Mouse (Mus musculus) midbrain, postnatal 0 days (tissue): ENCODE results near the gene Serpinb9d. TPM values are rescaled to one million over a fixed set of nuclear protein-coding genes. Genes with fewer than 3 reads are reported as not detected.
A peak's percentile ranks its signal among the peaks of the same experiment; 100 is the strongest.
"Not testable (repeated sequence)": the region's sequence is repeated elsewhere in the genome, so short reads cannot be mapped to it uniquely, and the experiment has no call there.

Experiments used
- ATAC-seq: fragments of 200-750 bp; cut with Nextera tagmentation; 2 replicates; pipeline ENCODE4 v1.8.0; 2017; ENCODE audit warnings: moderate number of reproducible peaks, mild to moderate bottlenecking, moderate TSS enrichment, moderate library complexity; ENCODE audit not compliant: low FRiP score
- DNase-seq: peaks from one replicate; pipeline ENCODE4 v3.0.0-alpha.2; 2015; ENCODE audit warnings: low spot score
- H3K27ac ChIP-seq: fragments of 300-500 bp; sonication (generic); 2 replicates; pipeline ENCODE4 v1.5.1; 2014; ENCODE audit warnings: low read depth, mild to moderate bottlenecking, low read length, mixed read lengths
- H3K27me3 ChIP-seq: fragments of 300-500 bp; sonication (generic); 2 replicates; pipeline ENCODE4 v1.6.1; 2014; ENCODE audit warnings: low read length, control low read depth, mixed read lengths; ENCODE audit not compliant: insufficient read depth
- H3K36me3 ChIP-seq: fragments of 300-500 bp; sonication (generic); 2 replicates; pipeline ENCODE4 v1.6.1; 2014; ENCODE audit warnings: low read length, control low read depth, mixed read lengths; ENCODE audit not compliant: insufficient read depth
- H3K4me1 ChIP-seq: fragments of 300-500 bp; sonication (generic); 2 replicates; pipeline ENCODE4 v1.6.1; 2014; ENCODE audit warnings: mild to moderate bottlenecking, control low read depth, antibody characterized with exemption, low read length, mixed read lengths; ENCODE audit not compliant: insufficient read depth
- H3K4me2 ChIP-seq: fragments of 300-500 bp; sonication (generic); 2 replicates; pipeline ENCODE4 v1.6.1; 2014; ENCODE audit warnings: low read depth, mild to moderate bottlenecking, low read length, mixed read lengths; ENCODE audit not compliant: poor library complexity, severe bottlenecking
- H3K4me3 ChIP-seq: fragments of 300-500 bp; sonication (generic); 2 replicates; pipeline ENCODE4 v1.5.1; 2014; ENCODE audit warnings: low read depth, mild to moderate bottlenecking, low read length, moderate library complexity
- H3K9ac ChIP-seq: fragments of 300-500 bp; sonication (generic); replicated peaks from 2 replicates; pipeline ENCODE4 v1.6.1; 2014; ENCODE audit warnings: mild to moderate bottlenecking, low read length, moderate library complexity, mixed read lengths; ENCODE audit not compliant: poor library complexity, severe bottlenecking
- H3K9me3 ChIP-seq: fragments of 300-500 bp; sonication (generic); 2 replicates; pipeline ENCODE4 v1.6.1; 2016; ENCODE audit warnings: low read length, control low read depth
- CTCF ChIP-seq: IDR thresholded peaks from 2 replicates; pipeline ENCODE4 v1.5.1; 2016; ENCODE audit warnings: antibody characterized with exemption, mild to moderate bottlenecking
- WGBS: fragments of 180-500 bp; shearing (Covaris S2); extraction: QIAGEN DNeasy Blood & Tissue Kit; methylation state at CpG from one replicate; pipeline ENCODE4 v1.1.7; 2014; 5-methylcytosine and 5-hydroxymethylcytosine counted together
- polyA plus RNA-seq: library from polyadenylated mRNA; unstranded; fragments of >200 nt; fragmentation: Nextera tagmentation; extraction: Ambion mirVana; gene quantifications from 2 replicates; pipeline ENCODE4 v1.2.1, GENCODE M21; 2015
- total RNA-seq: library from RNA; depleted of rRNA; stranded (reverse); fragments of >200 nt; gene quantifications from 2 replicates; pipeline ENCODE4 v1.2.3, GENCODE M21; 2014; rRNA removed

Serpinb9d gene
- total RNA-seq (not detected in 2 replicates), polyA plus RNA-seq (not detected in 2 replicates)

DNA sequence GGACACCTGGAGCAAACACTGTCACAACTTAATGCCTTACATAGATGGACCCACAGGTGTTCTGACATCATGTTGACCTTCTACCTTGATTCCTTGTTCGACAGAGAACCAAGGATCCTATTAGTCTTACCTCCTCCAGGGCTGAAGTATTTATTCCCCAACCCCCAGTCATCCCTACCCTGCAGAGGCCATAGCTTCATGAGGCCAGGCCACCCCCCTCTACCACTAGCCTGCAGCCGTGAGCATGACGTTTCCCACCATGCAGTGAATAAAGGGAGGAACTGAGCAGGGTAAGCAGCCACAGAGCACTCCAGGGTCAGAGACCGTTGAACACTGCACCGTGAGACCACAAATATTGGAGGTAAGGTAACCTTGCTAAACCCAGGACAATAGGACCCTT is at the start of gene Serpinb9d:
Gene Serpinb9d, plus strand, starts transcription at position 301 of the 400 bp plus-strand sequence.
- WGBS, result 80% methylated on average over 5 of the region's 5 CpGs
- no peak within 1 kb of the TSS for H3K4me2 ChIP-seq
- no peak for ATAC-seq
- no peak for DNase-seq
- no peaks in the 10 kb centered on the region for H3K4me1 ChIP-seq
- H3K4me3 ChIP-seq, result no peak within 1 kb of the TSS
- H3K27ac ChIP-seq, result no peak within 1 kb of the TSS
- H3K9ac ChIP-seq, result no peak within 1 kb of the TSS
- no peaks in the 10 kb centered on the region for H3K9me3 ChIP-seq
- H3K36me3 ChIP-seq, result no peaks in the 10 kb centered on the region
- H3K27me3 ChIP-seq, result no peaks in the 10 kb centered on the region
- no peak for TF ChIP-seq CTCF

- no peak within 1 kb of the TSS for H3K4me2 ChIP-seq
- TF ChIP-seq CTCF, result no peak
- H3K4me3 ChIP-seq, result no peak within 1 kb of the TSS
- no peaks in the 10 kb centered on the region for H3K27me3 ChIP-seq
- no peaks in the 10 kb centered on the region for H3K36me3 ChIP-seq
- ATAC-seq (no peak), DNase-seq (no peak)
- no peaks in the 10 kb centered on the region for H3K4me1 ChIP-seq
- H3K9me3 ChIP-seq, result 0 out of 2 replicates have a peak, but pooled peaks cover 7% of the 10 kb centered on the region
- no peak within 1 kb of the TSS for H3K9ac ChIP-seq
- no peak within 1 kb of the TSS for H3K27ac ChIP-seq
- 78% methylated on average over 4 of the region's 4 CpGs for WGBS
Observed at GRCm38 (mm10) chr13:33159642-33160041, 33.1 kb upstream of the Serpinb9d start, which contains the start of gene Serpinb9c. TSS of gene Serpinb9c (minus strand) at chr13:33159742.

DNA sequence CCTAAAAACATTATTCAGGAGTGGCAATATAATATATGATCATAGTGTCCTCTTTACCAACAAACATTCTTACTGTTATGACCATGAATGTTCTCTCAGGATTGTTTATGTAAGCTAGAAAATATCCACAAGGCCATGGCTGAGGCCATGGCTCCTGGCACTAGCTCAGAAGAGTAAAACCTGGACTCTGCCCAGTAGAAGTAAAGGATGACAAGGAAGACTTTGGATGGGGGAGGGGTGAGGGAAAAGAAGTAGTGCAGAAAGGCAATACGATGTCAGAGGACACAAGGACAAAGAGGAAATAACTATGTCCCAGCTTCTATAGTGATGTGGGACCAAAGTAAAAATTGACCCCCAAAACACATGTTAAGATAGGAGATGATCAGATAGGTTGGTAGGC is 2.3 kb upstream of the Serpinb9d start:
- H3K4me2 ChIP-seq, ATAC-seq, H3K4me3 ChIP-seq, H3K4me1 ChIP-seq, H3K9ac ChIP-seq, DNase-seq, H3K27me3 ChIP-seq, H3K36me3 ChIP-seq, H3K9me3 ChIP-seq, H3K27ac ChIP-seq: not testable (repeated sequence)
- 76% methylated on average over 1 of the region's 1 CpGs for WGBS

- Histone ChIP-seq H3K36me3 (no peaks in the 10 kb centered on the region), H3K9ac (no peak overlapping the region), H3K4me2 (no peak overlapping the region), H3K4me3 (no peak overlapping the region), H3K27me3 (no peaks in the 10 kb centered on the region), H3K9me3 (no peaks in the 10 kb centered on the region), H3K27ac (no peak overlapping the region), H3K4me1 (no peaks in the 10 kb centered on the region)
- DNase-seq, result no peak
- WGBS, result 77% methylated on average over 2 of the region's 2 CpGs
- ATAC-seq, result no peak
- peak; percentile 13; the same call in 1 of the 2 replicates for TF ChIP-seq CTCF
Observed at GRCm38 (mm10) chr13:33199740-33200139, 7.0 kb downstream of the Serpinb9d start.

DNA sequence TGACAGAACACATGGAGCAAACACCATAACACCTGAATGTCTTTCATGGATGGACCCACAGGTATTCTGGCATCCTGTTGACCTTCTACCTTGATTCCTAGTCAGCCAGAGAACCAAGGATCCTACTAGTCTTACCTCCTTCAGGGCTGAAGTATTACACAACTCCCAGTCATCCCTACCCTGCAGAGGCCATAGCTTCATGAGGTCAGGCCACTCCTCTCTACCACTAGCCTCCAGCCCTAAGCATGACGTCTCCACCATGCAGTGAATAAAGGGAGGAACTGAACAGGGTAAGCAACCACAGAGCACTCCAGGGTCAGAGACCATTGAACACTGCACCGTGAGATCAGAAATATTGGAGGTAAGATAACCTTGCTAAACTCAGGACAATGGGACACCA is 56.6 kb downstream of the Serpinb9d start, which contains the start of gene Serpinb9e:
Gene Serpinb9e, plus strand, starts transcription at position 301 of the 400 bp plus-strand sequence.
- ATAC-seq, H3K27ac ChIP-seq: not testable (repeated sequence)
- WGBS, result 87% methylated on average over 2 of the region's 2 CpGs

More for the DNA sequence above, 56.6 kb downstream of the Serpinb9d start, which contains the start of gene Serpinb9e:
- DNase-seq, H3K27me3 ChIP-seq, H3K4me1 ChIP-seq, H3K36me3 ChIP-seq, H3K4me3 ChIP-seq, H3K4me2 ChIP-seq, H3K9me3 ChIP-seq, H3K9ac ChIP-seq: not testable (repeated sequence)

Other genes with a start within 250 kb of the Serpinb9d start
- gene Serpinb6b, start 227.8 kb upstream of the Serpinb9d start, total RNA-seq, result 1.4 and 3.1 TPM in 2 replicates
- gene Serpinb6b, start 227.8 kb upstream of the Serpinb9d start, polyA plus RNA-seq, result 2.5 and 3.1 TPM in 2 replicates
- 1.6 and 3.2 TPM in 2 replicates for gene Serpinb9, start 189.7 kb upstream of the Serpinb9d start, total RNA-seq
- gene Serpinb9, start 189.7 kb upstream of the Serpinb9d start, polyA plus RNA-seq, result 2.9 and 3.0 TPM in 2 replicates
- gene Serpinb9b, start 165.5 kb upstream of the Serpinb9d start, total RNA-seq, result 0.66 TPM in 1 of 2 replicates, not detected in the other
- gene Serpinb9b, start 165.5 kb upstream of the Serpinb9d start, polyA plus RNA-seq, result 0.20 and 0.36 TPM in 2 replicates
- 1.8 and 3.1 TPM in 2 replicates for gene Serpinb1b, start 114.4 kb upstream of the Serpinb9d start, total RNA-seq
- 1.6 and 2.3 TPM in 2 replicates for gene Serpinb1b, start 114.4 kb upstream of the Serpinb9d start, polyA plus RNA-seq
- gene Serpinb9c, start 33.2 kb upstream of the Serpinb9d start, total RNA-seq, result not detected in 2 replicates
- not detected in 2 replicates for gene Serpinb9c, start 33.2 kb upstream of the Serpinb9d start, polyA plus RNA-seq
- gene Serpinb9e, start 56.7 kb downstream of the Serpinb9d start, total RNA-seq, result not detected in 2 replicates
- gene Serpinb9e, start 56.7 kb downstream of the Serpinb9d start, polyA plus RNA-seq, result not detected in 2 replicates
- not detected in 2 replicates for gene Serpinb9f, start 131.1 kb downstream of the Serpinb9d start, total RNA-seq
- gene Serpinb9f, start 131.1 kb downstream of the Serpinb9d start, polyA plus RNA-seq, result not detected in 2 replicates
- not detected in 2 replicates for gene Gm11397, start 202.8 kb downstream of the Serpinb9d start, total RNA-seq
- not detected in 2 replicates for gene Gm11397, start 202.8 kb downstream of the Serpinb9d start, polyA plus RNA-seq